Mouse (Mus musculus) neural tube, embryonic 11.5 days (tissue): ENCODE data around the gene Gm28102. TPM values are rescaled to one million over a fixed set of nuclear protein-coding genes. Genes with fewer than 3 reads are reported as not detected.
"Not testable (repeated sequence)": the region's sequence is repeated elsewhere in the genome, so short reads cannot be mapped to it uniquely, and the experiment has no call there.

Experiments
- ATAC-seq: fragments of 200-750 bp; cut with Nextera tagmentation; 2 replicates; pipeline ENCODE4 v1.8.0; 2017; ENCODE audit warnings: moderate number of reproducible peaks, mild to moderate bottlenecking, moderate TSS enrichment, moderate library complexity; ENCODE audit not compliant: insufficient read depth, low FRiP score, low TSS enrichment
- DNase-seq: peaks from one replicate; pipeline ENCODE4 v3.0.0-alpha.2; 2015; ENCODE audit warnings: low spot score
- H3K27ac ChIP-seq: fragments of 300-500 bp; sonication (generic); 2 replicates; pipeline ENCODE4 v1.5.1; 2014; ENCODE audit warnings: low read depth, mild to moderate bottlenecking, low read length
- H3K27me3 ChIP-seq: fragments of 300-500 bp; sonication (generic); 2 replicates; pipeline ENCODE4 v1.6.1; 2014; ENCODE audit warnings: mild to moderate bottlenecking, low read length, mixed read lengths; ENCODE audit not compliant: control insufficient read depth, insufficient read depth
- H3K36me3 ChIP-seq: fragments of 300-500 bp; sonication (generic); 2 replicates; pipeline ENCODE4 v1.6.1; 2014; ENCODE audit warnings: mild to moderate bottlenecking, low read length, moderate library complexity, mixed read lengths; ENCODE audit not compliant: control insufficient read depth, insufficient read depth
- H3K4me1 ChIP-seq: fragments of 300-500 bp; sonication (generic); 2 replicates; pipeline ENCODE4 v1.6.1; 2014; ENCODE audit warnings: low read length, mixed read lengths; ENCODE audit not compliant: control insufficient read depth, insufficient read depth
- H3K4me2 ChIP-seq: fragments of 300-500 bp; sonication (generic); 2 replicates; pipeline ENCODE4 v1.6.1; 2014; ENCODE audit warnings: low read depth, mild to moderate bottlenecking, moderate library complexity
- H3K4me3 ChIP-seq: fragments of 300-500 bp; sonication (generic); 2 replicates; pipeline ENCODE4 v1.5.1; 2014; ENCODE audit warnings: low read depth, low read length
- H3K9ac ChIP-seq: fragments of 300-500 bp; sonication (generic); 2 replicates; pipeline ENCODE4 v1.6.1; 2014; ENCODE audit warnings: mild to moderate bottlenecking, low read length
- H3K9me3 ChIP-seq: fragments of 300-500 bp; sonication (generic); 2 replicates; pipeline ENCODE4 v1.6.1; 2016; ENCODE audit warnings: low read length; ENCODE audit not compliant: control insufficient read depth
- whole genome bisulfite sequencing: fragments of 180-500 bp; shearing (Covaris S2); extraction: QIAGEN DNeasy Blood & Tissue Kit; methylation state at CpG from one replicate; pipeline ENCODE4 v1.1.7; 2014; 5-methylcytosine and 5-hydroxymethylcytosine counted together
- polyA plus RNA-seq: library from polyadenylated mRNA; unstranded; fragments of >200 nt; fragmentation: Nextera tagmentation; extraction: Ambion mirVana; gene quantifications from 2 replicates; pipeline ENCODE4 v1.2.1, GENCODE M21; 2014

Gm28102 gene
- not detected in 2 replicates for polyA plus RNA-seq

DNA sequence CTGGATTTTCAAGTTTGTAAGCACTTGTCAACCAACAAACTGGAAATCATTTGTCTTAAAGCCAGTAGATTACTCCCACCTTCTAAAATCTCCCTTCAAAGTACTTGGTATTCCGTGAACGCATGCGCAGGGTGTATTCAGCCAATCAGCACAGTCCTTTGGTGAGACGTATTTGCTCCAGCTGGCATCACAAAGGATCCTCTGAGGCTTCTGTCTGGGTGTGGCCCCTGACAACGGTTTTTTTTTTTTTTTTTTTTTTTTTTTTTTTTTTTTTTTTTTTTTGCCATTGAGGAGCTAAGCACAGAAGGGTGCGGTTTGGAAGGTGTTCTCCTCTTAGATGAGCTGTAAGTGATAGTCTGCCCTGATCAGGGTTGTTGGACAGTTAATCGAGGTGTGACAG lies at the start of gene Gm28102:
Gene Gm28102, plus strand, starts transcription at position 301 of the 400 bp plus-strand sequence.
- WGBS: 89% methylated on average over 4 of the region's 7 CpGs
- H3K9ac ChIP-seq, ATAC-seq, H3K4me2 ChIP-seq, H3K9me3 ChIP-seq, H3K27me3 ChIP-seq, H3K36me3 ChIP-seq, H3K4me3 ChIP-seq, H3K27ac ChIP-seq, DNase-seq, H3K4me1 ChIP-seq: not testable (repeated sequence)
